Mouse (Mus musculus) left cerebral cortex, adult 11 months (tissue): ENCODE measurements around the gene Adam19.

Source experiments
- DNase-seq: peaks from one replicate; pipeline ENCODE4 v3.0.0; 2022; ENCODE audit warnings: low spot score

The Adam19 gene

DNA sequence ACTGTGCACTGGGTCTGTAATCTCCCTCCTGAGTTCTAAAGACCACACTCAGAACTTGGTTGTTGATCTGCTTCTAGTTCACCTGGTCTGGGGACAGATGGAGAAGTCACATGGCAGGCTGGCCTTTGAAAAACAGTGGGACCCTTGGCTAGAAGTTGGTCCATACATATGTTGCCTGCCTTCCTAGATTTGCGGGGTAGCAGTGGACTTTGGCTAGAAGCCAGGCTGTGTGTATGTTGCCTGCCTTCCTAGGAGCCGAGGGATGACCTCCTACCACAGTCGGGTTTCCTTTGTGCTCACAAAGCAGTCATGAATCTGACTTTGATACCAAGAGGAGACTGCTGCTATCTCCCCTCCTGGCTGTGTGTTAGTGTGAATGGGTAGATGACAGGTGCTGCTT lies 41.3 kb downstream of the Adam19 start:
- DNase-seq = no peak

DNA sequence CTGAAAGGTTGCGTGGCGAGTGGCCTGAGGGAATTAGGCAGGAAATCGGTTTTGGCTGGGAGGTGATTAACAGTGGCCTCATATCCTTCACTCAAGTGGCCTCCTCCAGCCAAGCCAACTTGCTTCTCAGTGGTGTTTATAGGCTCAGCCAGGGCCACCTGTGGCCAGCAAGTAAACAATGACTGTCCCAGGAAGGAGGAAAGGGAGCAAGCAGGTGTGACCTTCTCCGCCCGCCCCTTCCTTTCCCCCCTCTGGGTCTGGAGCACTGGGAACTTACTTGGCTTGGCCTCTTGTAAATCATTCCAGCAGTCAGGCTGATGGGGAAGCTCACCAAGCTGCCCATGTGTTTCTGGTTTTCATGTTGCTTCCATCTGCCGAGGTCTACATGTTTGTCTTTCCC lies 46.3 kb downstream of the Adam19 start:
- DNase-seq = no peak

DNA sequence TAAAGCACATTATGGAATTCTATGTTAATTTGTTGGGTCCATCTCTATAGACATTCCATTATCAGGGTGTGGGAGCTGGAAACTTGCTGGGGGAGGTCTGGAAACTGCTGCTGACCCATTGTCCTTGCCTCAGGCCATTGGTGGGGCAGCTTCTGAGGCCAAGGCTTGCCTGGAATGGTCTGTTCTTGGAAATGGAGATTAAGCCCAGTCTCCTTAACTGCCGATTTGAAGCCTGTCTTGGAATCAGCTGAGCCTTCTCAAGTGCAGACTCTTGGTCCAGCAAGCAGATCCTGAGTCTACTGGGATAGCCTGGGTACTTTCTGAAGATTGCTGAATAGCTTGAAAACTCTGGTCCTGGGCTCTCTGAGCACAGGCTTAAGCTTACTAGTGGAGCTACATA lies 51.3 kb downstream of the Adam19 start:
- no peak for DNase-seq

DNA sequence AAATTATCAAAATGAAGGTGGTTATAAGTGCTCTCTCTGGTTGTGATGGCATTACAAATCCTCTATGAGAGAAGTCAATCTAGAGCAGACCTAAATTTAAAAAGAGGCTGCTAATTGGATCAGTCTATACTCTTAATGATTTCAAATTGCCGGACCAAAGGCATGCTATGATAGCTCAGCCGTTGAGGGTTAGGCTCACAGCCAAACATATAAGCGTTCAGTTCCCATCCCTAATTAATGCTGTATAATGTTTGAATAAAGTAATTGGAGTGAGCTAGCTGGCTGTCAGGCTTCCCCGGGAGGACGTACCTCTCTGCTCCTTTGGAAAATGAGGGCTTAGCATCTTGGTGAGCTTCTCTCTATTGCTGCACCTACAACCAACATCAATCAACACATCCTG lies 53.4 kb downstream of the Adam19 start:
- DNase-seq = no peak

DNA sequence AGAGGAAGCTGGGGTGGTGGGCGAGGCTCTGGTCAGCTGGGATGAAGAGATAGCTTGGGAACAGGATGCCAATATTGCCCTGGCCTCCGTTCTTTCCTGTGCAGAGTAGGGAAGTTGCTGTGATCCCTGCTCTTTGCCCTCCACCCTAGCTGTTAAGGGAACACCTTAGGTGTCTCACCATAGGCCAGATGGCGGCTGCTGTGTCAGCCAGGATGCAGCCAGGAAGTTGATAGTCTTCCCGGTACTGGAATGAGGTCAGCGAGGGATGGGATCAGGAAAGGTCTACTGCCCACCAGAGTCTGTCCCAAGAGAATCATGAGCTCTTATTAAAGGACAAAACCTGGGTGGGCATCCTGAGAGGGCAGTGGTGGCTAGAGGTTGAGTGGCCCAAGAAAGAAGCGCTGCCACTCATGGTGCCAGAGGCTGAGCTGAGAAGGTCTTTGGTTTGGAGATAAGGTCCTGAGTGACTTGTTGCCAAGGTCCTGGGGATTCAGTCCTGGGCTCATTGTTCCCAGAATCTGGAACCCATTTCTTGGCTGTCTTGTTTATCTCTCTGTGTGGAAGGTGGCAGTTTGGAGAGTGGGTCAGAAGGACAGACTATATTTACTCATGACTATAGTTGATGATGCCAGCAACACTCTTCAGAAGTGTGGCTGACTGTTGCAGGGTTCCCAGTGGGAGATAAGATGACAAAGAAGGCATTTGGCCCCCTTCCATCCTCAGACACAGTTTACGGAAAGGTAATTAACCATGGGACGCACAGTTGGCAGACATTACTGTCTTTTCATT lies 54.6 kb downstream of the Adam19 start:
- no peak for DNase-seq

DNA sequence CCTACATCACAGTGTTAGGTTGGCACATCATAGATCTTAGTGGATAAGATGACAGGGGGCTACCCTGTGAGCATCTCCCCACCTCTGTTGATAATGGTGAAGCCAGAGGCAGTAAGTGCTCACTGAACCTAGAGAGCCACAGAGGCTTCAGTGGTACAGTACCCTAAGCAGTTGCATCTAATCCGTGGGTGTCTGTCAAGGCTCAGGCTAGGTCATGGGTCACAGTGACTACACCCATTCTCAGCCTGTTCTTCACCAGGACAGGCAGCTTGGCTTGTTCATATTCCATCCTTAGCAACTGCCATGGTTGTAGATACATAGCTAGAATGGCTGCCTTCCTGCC lies 55.1 kb downstream of the Adam19 start:
- DNase-seq = no peak

DNA sequence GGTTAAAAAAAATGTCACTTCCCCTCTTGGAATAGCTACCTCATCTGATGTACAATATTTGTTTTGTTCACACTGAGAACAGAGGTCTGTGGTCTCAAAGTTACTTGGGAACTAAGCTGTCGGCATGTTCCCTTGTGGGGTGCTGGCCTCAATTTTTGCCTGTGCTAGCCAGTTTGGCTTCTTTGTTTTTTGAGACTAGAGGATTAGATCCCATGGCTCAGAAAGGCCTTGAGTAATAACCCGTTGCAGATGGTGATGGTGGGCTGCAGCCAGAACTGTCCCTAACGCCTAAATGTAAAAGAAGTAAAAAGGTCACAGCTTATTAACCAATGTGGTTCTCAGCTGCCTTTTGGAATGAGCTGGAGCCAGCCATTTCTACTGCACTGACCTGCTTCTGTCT lies 57.4 kb downstream of the Adam19 start:
- DNase-seq = no peak

DNA sequence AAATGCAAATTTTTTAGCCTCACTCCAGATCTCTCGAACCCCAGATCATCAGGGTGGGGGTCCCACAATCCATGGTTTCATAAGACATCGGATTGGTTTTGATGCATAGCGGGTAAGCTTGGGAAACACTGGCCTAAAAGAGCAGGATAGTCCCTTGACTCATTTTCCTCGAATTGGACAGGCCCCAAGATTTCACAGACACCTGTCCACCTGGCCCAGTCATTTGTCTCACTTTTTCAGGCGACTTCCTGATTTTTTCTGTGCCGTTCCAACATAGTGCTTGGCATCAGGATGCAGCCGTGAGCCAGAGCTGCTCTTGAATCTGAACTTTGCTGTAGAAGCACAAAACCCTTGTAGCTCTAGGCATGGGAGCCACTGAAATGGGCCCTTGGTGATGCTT lies 58.4 kb downstream of the Adam19 start:
- DNase-seq = no peak

DNA sequence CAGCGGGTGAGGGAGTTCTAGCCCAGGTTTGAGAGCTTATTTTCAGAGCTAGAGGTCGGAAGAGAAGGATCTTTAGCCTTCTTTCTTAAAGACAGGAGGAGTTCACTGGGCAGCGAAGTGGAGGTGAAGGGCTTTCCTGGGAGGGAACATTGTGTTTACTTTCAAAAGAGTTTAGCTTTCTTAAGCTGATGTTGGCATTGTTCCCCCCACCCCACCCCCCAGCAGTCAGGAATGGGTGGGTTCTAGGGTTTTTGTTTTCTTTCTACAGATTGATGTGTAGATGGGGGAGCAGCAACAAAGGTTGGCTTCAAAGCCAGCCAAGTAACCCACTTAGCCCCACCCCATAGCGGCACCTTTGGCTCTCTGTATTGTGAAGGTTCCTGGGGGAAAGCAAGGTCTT lies 59.2 kb downstream of the Adam19 start:
- no peak for DNase-seq

DNA sequence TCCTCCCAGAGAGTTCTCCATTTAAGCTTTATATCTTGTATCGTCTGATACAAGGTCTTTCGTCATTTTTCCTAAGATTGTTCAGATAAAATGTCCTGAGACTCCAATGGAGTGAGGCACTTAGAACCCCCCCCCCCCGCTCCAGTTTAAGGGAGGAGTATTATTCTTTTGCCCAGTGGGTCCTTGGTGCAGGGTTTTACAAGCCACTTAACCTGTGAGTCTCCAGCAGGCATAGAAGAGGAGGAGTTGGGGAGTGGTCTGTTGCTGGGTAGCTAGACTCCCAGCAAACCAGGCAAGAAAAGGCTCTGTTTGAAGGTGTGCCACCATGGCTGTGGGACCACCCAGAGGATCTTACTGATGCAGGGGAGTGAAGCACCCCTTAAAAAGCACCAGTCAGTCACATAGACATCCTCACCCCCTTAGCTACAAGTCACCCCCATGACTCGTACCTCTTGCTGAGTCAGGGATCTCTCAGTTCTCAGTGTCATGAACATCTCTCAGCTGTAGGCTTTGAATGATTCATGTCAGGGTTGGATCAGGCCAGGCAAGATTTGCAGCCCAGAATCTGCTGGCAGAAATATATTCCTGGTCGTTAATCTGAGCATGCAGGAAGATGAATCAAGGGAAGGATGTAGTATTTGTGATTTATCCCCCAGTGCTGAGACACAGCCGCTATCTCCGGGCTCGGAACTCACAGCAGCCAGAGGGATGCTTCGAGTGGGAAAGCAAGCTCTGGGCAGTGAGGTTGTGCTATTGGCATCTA lies 59.8 kb downstream of the Adam19 start:
- no peak for DNase-seq

DNA sequence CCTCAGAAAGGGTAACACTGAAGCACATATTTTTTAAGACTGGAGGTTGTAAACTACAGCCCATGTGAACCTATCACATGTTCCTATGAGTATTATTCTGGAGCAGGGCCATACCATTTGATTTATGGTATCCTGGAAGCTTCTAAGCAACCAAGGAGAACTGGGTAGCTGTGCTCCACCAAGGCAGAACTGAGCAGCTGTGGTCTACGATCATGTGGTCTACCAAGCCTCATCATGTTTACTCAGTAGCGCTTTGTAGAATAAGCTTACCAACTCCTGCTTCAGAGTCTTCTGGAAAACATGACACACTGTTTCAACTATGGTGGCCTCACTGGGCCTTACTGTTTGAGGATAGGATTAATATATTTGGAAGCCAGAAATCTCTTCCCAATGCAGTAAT lies 60.7 kb downstream of the Adam19 start:
- DNase-seq = no peak

DNA sequence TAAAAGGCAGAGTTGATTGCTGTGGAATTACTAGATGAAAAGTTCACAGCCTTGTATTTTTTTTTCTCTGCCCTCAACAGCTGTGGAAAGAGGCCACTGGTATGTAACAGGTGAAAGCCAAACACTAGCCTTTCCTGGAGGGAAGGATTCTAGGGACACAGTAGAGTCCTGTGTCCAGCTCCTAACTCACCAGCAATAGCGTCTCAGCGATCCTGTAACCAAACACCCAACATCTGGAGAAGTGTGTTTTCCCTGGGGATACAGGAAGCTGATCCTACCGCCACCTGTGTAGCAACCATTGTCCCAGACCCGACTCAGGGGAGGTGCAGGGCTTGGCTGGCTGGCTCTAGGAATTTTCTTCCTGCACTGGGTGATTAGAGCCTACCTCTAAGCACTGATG lies 63.8 kb downstream of the Adam19 start:
- no peak for DNase-seq

DNA sequence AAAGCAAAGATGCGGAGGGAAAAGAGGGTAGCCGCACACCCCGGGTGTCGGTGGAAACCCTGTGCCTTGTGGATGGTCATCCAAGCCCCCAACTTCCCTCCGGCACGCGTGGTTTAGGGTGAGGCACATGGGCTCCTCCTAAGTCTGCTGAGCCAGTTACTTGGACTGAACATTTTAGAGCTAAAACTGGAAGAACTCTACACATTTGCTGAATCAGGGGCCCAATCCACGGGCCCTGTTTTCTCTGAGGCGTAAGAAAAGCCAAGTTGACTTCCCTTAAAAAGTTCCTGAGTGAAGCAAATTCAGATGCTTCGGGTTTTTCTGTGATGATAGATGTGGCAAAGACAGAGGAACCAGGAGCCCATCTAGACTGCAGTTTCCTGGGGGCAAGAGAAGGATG lies 64.3 kb downstream of the Adam19 start:
- no peak for DNase-seq

DNA sequence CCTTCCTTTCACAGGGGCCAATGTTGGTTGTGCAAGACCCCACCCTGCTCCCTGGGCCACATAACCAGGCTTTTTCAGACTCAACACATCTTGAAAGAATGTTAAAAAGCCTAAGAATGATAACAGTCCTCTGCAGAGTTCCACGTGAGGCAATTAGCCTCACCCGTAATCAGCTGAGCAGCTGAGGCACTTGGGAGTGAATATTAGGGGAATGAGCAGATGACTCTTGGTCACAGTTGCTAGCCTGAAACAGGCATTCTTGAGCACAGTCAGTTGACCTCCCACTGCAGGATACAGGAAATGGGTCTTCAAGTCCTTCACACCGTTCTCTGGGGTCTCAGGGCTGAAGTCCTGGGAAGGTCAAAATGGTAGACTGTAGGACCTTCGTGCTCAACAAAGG lies 65.9 kb downstream of the Adam19 start:
- no peak for DNase-seq

DNA sequence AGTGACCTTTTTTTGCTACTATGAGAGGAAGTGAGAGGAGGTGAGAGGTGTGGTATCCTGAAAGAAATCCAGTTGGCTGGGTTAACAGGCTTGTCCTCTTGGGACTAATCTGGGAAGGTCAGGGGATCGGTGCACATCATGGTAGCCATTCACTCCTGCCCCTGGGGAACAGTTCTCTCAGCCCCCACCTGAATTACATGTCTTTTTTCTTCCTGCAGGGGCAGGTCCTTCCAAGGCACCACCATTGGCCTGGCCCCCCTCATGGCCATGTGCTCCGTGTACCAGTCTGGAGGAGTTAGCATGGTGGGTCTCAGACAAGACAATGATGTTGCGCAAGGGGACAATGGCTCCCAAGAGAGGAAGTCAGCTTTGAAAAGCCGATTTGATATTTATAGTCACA lies 67.1 kb downstream of the Adam19 start:
- no peak for DNase-seq

DNA sequence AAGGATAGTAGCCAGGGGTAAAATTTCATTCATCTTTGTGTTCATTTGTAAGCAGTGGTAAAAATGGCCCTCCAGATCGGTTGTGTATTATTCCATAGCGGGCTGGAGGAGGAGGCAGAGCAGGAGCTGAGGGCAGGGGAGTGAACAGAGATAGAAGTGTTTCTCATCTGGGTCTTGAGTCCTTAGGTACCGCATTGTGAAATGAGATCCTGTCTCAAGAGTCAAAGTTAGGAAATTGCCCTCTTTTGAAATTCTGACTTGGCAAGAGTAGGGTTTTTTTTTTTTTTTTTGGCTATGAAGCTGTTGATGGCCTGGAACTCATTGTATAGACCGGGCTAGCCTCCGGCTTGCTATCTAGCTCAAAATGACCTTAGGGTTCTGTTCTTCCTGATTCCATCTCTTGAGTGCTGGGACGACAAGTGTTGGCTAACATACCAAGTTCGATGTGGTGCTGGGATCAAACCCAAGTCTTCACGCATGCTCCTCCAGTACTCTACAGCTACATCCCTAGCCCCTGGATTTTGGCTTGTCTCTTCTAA lies 67.6 kb downstream of the Adam19 start:
- DNase-seq = no peak

DNA sequence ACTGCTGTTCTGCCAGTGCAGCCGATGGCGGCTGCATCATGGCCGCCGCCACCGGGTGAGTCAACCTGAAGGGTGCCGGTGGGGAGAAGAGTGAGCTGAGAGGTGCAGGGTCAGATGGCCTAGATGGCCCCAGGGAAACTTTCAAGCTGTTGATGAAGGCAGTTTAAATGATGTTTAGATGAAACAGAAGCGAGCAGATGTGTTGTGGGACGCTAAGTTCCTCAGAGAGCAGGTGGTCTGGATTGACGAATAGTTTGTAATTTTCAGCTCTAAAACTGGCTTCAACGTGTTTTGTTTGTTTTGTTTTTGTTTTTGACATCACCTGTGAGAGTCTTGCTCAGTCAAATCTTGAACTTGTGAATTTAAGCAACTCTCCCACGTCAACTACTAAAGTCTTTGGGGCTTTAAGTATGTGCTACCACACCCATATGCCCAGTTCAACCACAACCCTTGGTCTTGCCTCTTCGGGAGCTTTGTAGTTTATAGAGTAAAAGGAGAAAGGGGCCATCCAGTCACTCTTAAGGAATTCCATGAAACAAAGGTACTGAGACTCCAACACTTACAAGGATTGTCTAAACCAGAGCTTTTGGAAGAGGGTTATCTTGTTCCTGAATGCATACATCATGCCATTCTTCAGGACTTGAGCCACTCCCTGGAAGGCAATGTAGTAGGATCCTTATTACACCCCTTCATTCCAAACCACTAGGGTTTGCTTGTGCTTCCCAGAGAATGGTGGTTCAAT lies 69.5 kb downstream of the Adam19 start:
- DNase-seq = no peak

DNA sequence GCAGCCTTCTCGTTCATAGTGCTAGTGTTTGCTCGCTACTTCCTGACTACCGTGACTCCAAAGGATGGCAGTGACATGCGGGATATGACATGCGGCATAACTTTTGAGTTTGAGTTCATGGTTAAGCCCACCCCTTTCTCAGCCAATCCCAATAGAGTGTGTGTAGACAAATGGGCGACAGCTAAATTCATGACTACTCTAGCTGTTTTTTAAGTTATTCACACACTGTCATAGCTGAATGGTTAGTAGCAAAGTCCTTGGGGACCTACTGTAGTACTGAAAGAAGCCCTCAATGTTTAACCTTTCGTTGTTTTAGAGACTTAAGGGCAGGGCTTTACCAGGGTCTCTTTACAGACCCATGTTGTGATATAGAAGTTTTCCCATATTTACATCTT lies 70.0 kb downstream of the Adam19 start:
- no peak for DNase-seq

DNA sequence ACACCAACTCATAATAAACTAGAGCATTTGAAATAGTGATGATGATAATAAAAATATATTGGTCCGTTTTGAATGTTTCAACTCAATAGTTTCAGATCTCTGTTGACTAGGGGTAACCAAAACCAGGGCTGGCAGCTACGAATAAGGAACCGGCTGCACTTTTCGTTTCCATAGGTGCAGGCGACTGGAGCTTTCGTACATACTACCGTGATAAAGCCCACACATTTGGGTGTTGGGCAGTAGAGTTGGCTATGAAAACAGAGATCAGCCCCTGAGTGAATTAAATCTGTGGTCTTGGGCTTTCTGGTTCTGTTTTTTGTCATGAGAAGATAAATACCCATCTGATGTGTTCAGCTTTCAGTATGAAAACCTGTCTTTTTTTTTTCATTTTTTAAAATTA lies 70.5 kb downstream of the Adam19 start:
- no peak for DNase-seq

DNA sequence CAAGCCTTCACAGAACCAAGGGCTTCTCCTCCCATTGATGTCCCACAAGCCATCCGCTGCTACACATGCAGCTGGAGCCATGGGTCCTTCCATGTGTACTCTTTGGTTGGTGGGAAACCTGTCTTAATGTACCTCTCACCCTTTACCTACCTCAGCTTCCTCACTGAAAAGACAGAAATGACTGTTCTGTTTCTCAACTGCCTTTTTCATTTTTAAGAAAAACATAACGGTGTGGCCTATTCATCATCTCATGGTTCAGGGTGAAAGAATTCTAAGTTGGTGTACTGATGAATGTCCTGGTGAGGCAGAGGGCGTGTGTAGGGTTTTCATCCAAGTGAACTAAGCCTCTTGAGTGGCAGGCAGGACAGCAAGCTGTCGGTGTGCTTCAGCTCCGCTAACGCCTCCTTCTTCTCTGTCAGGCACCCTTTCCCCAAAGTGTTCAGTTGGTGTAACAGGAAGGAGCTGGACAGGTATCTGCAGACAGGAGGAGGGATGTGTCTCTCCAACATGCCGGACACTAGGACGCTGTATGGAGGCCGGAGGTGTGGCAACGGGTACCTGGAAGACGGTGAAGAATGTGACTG lies 71.1 kb downstream of the Adam19 start:
- no peak for DNase-seq

DNA sequence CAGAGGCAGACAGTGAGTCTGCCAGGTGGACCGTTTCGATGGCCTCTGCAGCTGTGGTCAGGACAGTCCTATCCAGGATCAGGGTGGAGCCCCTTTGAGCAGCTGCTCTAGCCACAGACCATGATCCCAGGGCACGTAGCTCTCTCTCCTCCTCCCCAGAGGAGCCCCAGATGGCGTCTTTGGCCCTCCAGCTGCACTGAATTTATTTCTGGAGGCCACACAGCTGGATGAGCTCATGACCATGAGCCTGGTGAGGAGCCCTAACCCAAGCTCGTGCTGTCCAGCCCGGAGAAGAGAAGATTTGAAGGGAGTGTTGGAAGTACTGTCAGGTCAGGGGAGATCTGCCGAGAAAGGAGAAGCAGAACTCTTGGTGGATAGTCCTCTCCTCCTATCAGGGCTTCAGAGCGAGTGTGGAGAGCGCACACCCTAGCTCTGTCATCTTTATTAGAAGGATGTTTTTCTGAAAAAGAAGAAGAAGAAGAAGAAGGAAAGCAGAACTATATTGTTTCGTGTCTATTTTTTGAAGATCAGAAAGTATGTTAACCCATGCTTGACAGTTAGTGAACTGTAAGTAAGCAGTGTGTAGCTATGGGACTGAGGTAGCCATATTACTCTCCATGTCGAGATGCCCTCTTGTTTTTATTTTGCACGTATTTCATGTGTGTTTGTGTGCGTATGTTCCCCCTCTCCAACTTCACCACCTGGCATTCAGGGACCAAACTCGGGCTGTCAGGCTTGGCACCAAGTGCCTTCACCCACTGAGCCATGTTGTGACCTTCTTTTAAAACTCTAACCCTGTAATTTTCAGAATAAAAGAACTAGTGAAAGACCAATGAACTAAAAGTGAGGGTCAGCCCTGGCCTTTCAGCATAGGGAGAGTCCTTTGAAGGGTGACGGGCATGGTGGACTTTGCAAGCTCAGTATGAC lies 72.1 kb downstream of the Adam19 start:
- no peak for DNase-seq
